Mouse (Mus musculus): ENCODE data around the gene Cox4i2.
A peak's percentile ranks its signal among the peaks of the same experiment; 100 is the strongest.

Cox4i2 gene

DNA sequence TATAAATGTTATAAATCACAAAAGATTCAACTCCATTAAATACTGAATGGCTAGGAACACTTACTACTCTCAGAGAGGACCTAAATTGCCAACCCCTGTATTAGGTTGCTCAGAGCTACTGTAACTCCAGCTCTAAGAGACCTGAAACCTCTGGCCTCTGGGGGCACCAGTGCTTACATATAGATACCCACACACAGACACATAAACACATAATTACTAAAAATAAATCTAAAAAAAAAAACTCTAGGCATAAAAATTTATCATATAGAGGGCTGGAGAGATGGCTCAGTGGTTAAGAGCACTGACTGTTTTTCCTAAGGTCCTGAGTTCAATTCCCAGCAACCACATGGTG lies 46.8 kb downstream of the Cox4i2 start:
- DNase-seq (ENCODE audit: low spot score): no peak

DNA sequence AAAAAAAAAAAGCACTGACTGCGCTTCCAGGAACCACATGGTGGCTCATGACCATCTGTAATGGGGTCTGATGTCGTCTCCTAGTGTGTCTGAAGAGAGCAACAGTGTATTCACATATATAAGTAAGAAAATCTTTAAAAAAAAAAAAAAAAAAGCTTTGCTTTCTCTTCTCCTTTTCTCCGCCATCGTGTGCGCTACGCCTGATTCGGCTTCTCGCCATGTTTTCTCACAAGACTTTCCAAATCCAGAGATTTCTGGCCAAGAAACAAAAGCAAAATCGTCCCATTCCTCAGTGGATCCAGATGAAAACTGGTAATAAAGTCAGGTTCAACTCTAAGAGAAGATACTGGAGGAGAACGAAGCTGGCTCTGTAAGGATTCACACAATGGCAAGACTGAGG lies 48.3 kb downstream of the Cox4i2 start:
- DNase-seq (ENCODE audit: low spot score): no peak

- no peak for DNase-seq (ENCODE audit: low spot score)
Measured at GRCm38 (mm10) chr2:152803081-152803480, 49.1 kb downstream of the Cox4i2 start.

DNA sequence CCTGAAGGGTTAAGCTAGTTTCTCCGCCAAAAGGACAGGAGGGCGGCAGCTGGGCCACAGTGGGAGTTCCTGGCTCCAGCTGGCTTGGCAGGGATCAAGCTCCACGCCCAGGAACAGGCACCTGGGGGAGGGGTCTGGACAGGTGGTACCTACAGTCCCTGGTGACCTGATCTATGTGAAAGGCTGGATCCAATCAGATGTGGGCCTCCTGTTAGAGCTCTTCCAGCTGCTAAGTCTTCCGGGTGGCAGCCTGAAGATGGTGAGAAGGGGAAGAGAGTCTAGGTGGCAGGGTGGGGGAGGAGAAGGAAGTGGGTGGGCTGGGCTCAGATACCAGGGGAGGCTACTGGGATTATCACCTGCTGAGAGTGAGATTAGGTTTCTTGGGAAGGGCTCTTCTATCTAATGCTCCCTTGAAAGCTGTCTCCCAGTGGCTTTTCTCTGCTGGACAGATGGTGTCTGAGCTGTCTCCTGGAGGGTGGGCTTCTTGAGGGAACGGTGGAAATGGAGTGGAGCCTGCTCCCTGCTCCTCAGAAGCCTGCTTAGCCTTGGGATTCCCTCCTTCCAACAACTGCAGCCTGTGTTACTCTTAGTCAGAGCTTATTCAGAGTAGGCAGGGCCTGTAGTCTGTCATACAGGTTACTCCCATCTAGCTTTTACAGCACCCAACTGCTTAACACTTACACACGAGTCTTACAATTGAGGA lies 50.6 kb downstream of the Cox4i2 start:
- DNase-seq (ENCODE audit: low spot score): peak; percentile 68

DNA sequence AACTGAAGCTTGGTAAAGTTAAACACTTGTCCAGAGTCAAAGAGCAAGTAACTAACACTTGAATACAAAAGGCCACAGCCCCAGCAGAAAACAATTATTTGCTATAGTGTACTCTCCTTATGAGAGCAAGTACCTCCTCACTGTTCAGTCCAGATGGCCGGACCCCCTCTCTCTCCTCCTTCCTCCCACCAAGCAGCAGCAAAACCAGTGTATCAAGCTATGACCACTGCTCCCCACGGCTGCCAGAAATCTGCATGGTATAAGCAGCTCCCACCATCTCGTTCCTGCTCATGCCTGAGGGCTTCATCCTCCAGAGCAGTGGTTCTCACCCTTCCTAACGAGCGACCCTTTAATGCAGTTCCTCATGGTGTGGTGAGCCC lies 51.1 kb downstream of the Cox4i2 start:
- DNase-seq (ENCODE audit: low spot score): no peak

- DNase-seq (ENCODE audit: low spot score): no peak
Measured at GRCm38 (mm10) chr2:152806037-152806436, 52.1 kb downstream of the Cox4i2 start.

DNA sequence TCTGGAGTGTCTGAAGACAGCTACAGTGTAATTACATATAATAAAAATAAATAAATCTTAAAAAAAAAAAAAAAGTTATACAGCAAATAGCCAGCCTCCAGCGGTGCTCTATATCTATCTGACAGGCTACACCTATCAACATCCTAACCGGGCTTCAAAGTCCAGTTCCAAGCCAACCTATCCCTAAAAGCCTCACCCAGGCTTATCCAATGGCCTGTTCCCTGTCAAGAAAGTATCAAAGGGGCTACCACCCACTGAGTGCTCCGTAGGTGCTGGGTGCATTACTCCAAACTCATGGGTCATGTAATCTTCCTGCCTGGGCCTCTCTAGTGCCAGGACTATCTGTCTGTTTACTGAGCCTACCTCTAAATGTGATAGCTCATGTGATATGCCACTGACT lies 54.2 kb downstream of the Cox4i2 start:
- DNase-seq (ENCODE audit: low spot score): no peak

- DNase-seq (ENCODE audit: low spot score): no peak
Measured at GRCm38 (mm10) chr2:152810158-152810941, 56.4 kb downstream of the Cox4i2 start.

DNA sequence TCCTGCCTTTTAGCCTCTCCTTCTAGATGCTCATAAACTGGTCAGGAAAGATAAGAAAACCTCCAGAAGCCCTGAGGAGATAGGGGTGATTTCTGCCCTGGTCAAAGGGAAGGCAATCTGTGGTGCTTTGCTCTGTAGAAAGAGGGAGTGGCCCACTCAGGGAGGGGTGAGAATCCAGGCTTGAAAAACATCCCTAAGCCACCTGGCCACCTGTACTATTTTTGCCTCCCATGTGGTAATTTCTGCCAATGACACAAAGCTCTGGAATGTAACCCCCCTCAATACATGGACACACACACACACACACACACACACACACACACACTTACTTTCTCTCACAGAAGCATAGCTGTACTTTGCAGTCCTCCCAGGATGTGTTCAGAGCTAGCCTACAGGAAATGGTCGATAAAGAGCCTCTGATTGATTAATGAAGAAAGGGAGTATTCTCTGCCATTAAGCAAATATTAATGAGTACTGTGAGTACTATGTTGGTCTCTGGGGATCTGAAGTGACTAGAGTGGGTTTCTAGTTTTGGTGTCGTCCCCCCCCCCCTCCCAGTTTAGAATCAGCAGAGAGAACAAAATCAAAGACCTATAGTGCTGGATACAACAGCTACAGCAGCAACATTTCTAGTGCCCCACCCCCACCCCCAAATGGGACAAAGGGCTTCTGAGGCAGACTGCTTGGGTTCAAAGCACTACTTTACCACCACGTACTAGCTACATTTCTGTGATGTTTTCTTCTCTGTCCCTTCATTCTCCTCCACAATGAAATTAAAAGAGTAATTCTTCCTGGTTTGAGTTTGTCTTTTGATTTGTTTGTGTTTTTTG lies 57.6 kb downstream of the Cox4i2 start:
- no peak for DNase-seq (ENCODE audit: low spot score)

DNA sequence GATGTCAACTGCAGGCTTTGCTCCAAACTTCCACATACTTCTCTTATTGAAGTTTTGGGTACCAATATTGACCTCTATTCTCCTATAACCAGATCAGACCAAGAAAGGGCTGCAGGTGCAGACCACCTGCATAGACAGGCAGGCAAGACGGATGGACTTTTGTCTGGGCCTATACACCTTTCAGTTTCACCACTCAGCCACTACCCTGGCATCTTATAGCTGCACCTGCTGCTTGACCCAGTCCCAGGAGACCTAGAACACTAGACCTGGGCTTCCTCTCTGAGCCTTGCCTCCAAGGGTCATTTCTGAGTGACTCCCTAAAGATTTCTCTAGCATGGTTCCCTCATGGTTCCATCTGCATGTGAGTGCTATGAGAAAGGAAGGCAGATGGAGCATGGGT lies 59.3 kb downstream of the Cox4i2 start:
- DNase-seq (ENCODE audit: low spot score): no peak

DNA sequence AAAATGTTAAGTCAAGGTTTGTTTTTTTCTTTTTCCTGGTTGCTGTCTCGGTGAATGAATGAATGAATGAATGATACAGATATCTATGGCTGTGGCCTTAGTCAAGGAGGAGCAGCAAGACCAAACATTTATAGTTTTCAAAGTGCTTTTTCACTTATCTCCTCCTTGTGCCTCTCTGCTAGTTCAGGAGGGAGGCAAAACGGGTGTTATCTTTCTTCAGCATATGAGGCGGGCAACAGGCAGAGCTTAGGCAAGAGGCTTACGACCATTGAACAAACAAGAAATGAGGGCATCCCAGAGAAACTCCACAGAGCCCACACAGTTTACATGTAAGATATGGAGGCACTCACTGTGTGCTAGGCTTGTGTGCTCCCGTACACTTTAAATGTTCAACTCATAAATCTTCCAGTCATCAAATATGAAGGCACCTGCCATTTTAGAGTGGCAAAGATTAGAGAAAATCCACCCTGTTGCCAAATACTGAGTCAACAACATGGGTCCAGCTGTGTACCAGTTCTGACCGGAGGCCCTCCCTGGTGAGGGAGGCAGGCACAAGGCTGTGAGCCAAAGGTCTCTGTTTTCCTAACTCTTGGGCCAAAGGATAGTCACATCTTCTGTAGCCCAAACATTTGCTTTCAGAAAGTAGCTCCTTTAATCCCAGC lies 60.4 kb downstream of the Cox4i2 start:
- DNase-seq (ENCODE audit: low spot score): no peak
